Mouse (Mus musculus) kidney, adult 2 months (tissue): Measurements from ENCODE around the gene Pex12. TPM values are rescaled to one million over a fixed set of nuclear protein-coding genes. Genes with fewer than 3 reads are reported as not detected.
"Not testable (repeated sequence)": the region's sequence is repeated elsewhere in the genome, so short reads cannot be mapped to it uniquely, and the experiment has no call there.

ENCODE experiments used
- DNase-seq: peaks from one replicate; pipeline ENCODE4 v3.0.0; 2021
- H3K27ac ChIP-seq: fragments of 200-500 bp; 2 replicates; pipeline ENCODE4 v1.5.1; 2012; ENCODE audit warnings: low read depth, low read length, control low read depth, inconsistent platforms; ENCODE audit not compliant: insufficient read depth
- H3K27me3 ChIP-seq: fragments of 200-500 bp; replicated peaks from 2 replicates; pipeline ENCODE4 v1.6.1; 2012; ENCODE audit warnings: mild to moderate bottlenecking, moderate library complexity, low read length, inconsistent platforms; ENCODE audit not compliant: control insufficient read depth, insufficient read depth
- H3K36me3 ChIP-seq: fragments of 200-500 bp; 2 replicates; pipeline ENCODE4 v1.6.1; 2012; ENCODE audit warnings: mild to moderate bottlenecking, moderate library complexity, low read length, inconsistent platforms; ENCODE audit not compliant: control insufficient read depth, insufficient read depth
- H3K4me1 ChIP-seq: fragments of 200-500 bp; 2 replicates; pipeline ENCODE4 v1.6.1; 2011; ENCODE audit warnings: low read length; ENCODE audit not compliant: control insufficient read depth, insufficient read depth
- H3K4me3 ChIP-seq: fragments of 200-500 bp; 2 replicates; pipeline ENCODE4 v1.5.1; 2011; ENCODE audit warnings: mild to moderate bottlenecking, low read depth, low read length, control low read depth; ENCODE audit not compliant: insufficient read depth
- CTCF ChIP-seq: fragments of 200-500 bp; conservative IDR thresholded peaks from 2 replicates; pipeline ENCODE4 v1.5.1; 2011; ENCODE audit warnings: low read depth, mild to moderate bottlenecking, control low read depth, low read length, moderate library complexity, mixed read lengths; ENCODE audit not compliant: insufficient read depth, insufficient read length
- POLR2A ChIP-seq: fragments of 200-500 bp; IDR thresholded peaks from one replicate; pipeline ENCODE4 v1.6.1; 2011; ENCODE audit warnings: low read depth, low read length, control low read depth
- WGBS: fragments of 180-500 bp; shearing (Covaris S2); methylation state at CpG from one replicate; pipeline ENCODE4 v1.1.7; 2018; 5-methylcytosine and 5-hydroxymethylcytosine counted together
- polyA plus RNA-seq: library from polyadenylated mRNA; depleted of rRNA; stranded (reverse); fragments of >200 nt; gene quantifications from 2 replicates; pipeline ENCODE4 v1.2.3, GENCODE M21; 2012; rRNA removed

The Pex12 gene
- 11.4 and 11.8 TPM in 2 replicates for polyA plus RNA-seq

DNA sequence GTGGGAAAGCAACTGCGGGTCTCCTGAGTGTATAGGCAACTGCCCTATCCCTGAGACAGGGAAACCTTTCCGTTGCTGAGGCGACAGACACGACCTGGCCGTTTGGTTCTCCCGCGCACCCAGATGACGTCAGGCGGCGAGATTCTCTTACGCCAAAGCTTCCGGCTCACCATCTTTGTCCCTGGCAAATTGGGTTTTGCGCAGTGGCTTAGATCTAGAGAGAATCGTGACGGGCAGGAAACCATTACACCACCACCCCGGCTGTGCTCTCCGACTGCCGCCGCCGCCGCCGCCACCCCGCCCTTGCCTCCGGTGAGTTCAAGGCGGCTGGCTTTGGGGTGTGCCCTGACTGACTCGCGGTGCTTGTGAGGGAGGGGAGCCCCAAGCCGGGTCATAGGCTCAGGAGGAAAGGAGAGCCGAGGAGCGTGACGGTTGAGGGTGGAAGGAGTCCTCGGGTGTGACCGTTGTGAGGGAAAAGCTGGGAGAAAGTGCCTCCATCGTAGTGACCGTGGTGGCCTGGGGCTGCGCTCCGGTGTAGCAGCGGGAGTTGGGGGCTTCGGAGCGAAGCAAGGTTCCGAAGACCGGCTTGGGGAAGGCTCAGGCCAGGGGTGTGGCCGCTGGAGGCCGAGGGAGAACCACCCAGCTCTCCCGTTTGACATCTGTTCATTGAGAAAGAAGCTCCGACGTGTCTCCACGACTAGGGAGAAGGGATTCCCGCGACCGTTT lies at the start of gene Pex12:
Gene Pex12 (minus strand): TSS at position 61 of the 726 bp plus-strand sequence.
- Histone ChIP-seq H3K4me1 (peaks cover 8% of the 10 kb centered on the region), H3K36me3 (no peaks in the 10 kb centered on the region), H3K4me3 (peak within 1 kb of the TSS; percentile 100), H3K27me3 (no peaks in the 10 kb centered on the region), H3K27ac (peak within 1 kb of the TSS; percentile 95)
- DNase-seq = peak; percentile 97
- WGBS = under 1% methylated on average over 51 of the region's 51 CpGs
- TF ChIP-seq POLR2A = no peak
- TF ChIP-seq CTCF = no peak

- Histone ChIP-seq H3K36me3 (peaks cover 19% of the 10 kb centered on the region), H3K4me3 (no peak overlapping the region), H3K4me1 (no peaks in the 10 kb centered on the region), H3K27ac (no peak overlapping the region), H3K27me3 (no peaks in the 10 kb centered on the region; the same call in 1 of the 2 replicates)
- DNase-seq = no peak
- TF ChIP-seq CTCF (no peak), POLR2A (no peak)
- 92% methylated on average over 3 of the region's 3 CpGs for WGBS
These were observed 39.4 kb upstream of the Pex12 start for GRCm38 (mm10) chr11:83341716-83342245.

- no peak for TF ChIP-seq CTCF
- TF ChIP-seq POLR2A = no peak
- H3K36me3 ChIP-seq = peaks cover 21% of the 10 kb centered on the region
- 64% methylated on average over 2 of the region's 2 CpGs for WGBS
- no peak for DNase-seq
- H3K4me3 ChIP-seq = no peak overlapping the region
- H3K4me1 ChIP-seq = no peaks in the 10 kb centered on the region
- no peak overlapping the region for H3K27ac ChIP-seq
- no peaks in the 10 kb centered on the region; the same call in 1 of the 2 replicates for H3K27me3 ChIP-seq
These were observed 37.3 kb upstream of the Pex12 start for GRCm38 (mm10) chr11:83339705-83340104.

DNA sequence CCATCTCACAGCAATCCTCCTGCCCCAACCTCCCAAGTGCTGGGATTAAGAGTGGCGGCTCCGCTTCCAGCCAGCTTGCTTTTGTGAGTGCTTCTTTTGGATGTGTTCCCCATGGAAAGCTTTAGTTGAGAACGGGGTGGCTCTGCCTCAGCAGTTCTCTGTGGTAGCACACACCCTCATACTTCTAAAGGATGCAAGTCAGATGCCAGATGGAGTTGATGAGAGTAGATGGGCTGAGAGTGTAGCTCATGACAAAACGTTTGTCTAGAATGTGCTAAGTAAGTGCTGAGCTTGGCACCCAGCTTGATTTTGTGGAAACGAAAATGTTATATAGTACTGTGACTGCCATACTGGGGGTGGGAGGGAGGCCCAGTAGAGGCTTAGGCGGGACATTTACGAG lies 33.4 kb upstream of the Pex12 start:
- H3K27me3 ChIP-seq = no peaks in the 10 kb centered on the region; the same call in 1 of the 2 replicates
- no peak for DNase-seq
- H3K27ac ChIP-seq = no peak overlapping the region
- no peaks in the 10 kb centered on the region for H3K4me1 ChIP-seq
- WGBS = 83% methylated on average over 7 of the region's 7 CpGs
- no peak overlapping the region for H3K4me3 ChIP-seq
- no peak for TF ChIP-seq POLR2A
- no peak for TF ChIP-seq CTCF
- H3K36me3 ChIP-seq = peaks cover 17% of the 10 kb centered on the region

DNA sequence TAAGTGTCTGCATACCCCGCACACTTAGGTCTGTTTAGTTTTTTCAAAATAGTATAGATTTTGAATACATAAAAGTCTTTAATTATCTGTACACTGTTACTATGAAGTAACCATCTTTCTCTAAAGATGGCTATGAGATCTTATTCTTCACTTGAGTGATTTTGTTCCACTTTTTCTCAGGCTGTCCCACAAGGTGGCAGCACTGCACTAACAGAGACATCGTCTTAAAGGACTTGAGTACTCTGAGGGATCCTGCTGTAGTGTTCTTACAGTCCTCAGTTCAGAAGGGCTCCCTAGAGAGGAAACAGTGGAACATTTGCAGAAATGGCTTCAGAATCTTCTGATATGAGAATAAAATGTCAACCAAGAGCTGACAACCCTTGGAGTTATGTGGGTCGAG lies 25.0 kb upstream of the Pex12 start:
- 63% methylated on average over 3 of the region's 3 CpGs for WGBS

GRCm38 (mm10) chr11:83326692-83327091 lies 24.3 kb upstream of the Pex12 start:
- not testable (repeated sequence) for H3K27ac ChIP-seq, H3K27me3 ChIP-seq, H3K4me1 ChIP-seq, H3K36me3 ChIP-seq, H3K4me3 ChIP-seq, DNase-seq
- WGBS = 86% methylated on average over 3 of the region's 3 CpGs

More for the DNA sequence above, 25.0 kb upstream of the Pex12 start:
- Histone ChIP-seq H3K36me3 (peaks cover 5% of the 10 kb centered on the region), H3K27ac (no peak overlapping the region), H3K4me3 (no peak overlapping the region), H3K4me1 (no peaks in the 10 kb centered on the region), H3K27me3 (no peaks in the 10 kb centered on the region)
- DNase-seq = peak; percentile 52
- peak; percentile 20; the same call in 1 of the 2 replicates for TF ChIP-seq CTCF
- TF ChIP-seq POLR2A = no peak

DNA sequence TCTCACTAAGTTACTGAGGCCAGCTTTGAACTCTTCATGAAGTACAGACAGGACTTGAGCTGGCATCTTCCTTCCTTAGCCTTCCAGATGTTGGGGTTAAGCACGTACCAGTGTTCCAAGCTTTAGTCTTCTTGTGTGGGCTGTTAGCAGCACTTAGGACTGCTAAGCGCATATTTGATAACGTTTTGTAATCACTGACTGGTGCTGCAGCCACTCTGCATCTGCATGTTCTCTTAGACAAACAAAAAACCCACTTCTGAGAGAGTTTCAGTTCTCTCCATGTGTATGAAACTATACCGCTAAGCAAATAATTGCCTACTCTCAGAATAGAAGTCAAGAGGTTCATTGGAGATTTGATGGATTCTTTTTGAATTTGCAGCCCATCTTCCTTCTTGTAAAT lies 16.7 kb upstream of the Pex12 start:
- TF ChIP-seq CTCF (no peak), POLR2A (no peak)
- H3K27me3 ChIP-seq = no peaks in the 10 kb centered on the region
- H3K36me3 ChIP-seq = peaks cover 5% of the 10 kb centered on the region; the same call in 1 of the 2 replicates
- no peak for DNase-seq
- 76% methylated on average over 4 of the region's 4 CpGs for WGBS
- H3K4me3 ChIP-seq = no peak overlapping the region
- H3K4me1 ChIP-seq = no peaks in the 10 kb centered on the region
- no peak overlapping the region for H3K27ac ChIP-seq
